Mouse (Mus musculus): ENCODE measurements at regions not wholly inside any gene's neighbourhood (a gene's known extent, or its start where the extent isn't known, plus 50 kb on each side); places are given as distances from the start of the nearest gene placed in this dataset.
A peak's percentile ranks its signal among the peaks of the same experiment; 100 is the strongest.

GRCm38 (mm10) chr5:91746077-91746476 lies 216.8 kb downstream of the Rchy1 start:
- DNase-seq, result no peak

- DNase-seq, result no peak
Measured at GRCm38 (mm10) chr5:91744389-91744788, 218.5 kb downstream of the Rchy1 start.

DNA sequence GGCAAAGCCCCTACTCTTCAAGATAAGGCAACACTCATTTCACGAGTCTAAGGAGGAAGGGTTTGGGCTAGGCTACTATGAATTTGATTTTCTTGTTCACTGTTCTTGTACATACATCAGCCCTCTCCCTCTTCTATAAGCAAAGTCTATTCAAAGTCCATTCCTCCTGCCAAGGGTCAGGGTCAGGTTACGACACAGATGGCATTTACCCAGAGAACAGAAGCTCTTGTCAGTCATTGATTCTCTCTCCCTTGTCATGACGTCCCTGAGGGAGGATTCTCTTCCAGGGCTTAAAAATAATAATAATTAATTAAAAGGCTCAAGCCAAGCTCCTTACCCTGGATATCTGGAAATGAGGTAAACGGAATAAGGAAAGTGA lies 222.7 kb downstream of the Rchy1 start:
- no peak for DNase-seq

DNA sequence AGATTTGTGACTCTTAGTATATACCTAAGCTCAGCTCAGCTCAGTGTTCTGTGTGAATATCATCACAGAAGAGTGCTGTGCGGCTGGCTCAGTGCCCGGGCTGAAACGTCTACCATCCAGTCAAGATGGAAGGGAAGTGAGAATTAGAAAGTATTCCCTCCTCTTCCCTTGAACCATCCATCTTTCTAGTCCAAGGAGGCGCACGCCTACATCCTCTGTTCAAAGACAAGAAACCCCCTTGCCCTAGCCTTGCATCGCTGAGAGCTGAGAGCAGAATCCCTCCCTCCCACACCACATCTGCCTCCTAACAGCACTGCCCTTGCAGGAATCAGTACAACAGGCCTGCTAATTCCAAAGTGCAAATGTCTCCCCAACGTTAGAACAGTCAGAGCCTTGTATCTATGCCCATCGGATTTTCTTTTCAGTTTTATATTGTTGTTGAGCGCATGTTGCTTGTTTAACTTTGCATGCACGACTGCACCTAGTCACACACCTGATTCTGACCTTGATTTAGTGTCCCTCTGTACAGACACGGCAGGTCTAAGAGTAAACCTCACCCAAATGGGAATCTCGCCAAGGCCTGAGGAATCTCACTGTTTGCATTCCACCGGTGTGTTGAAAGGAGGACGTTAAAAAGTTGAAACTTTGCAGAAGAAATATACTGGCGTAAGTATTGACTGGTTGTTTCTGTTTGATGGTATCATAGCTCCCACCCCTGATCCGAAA lies 222.2 kb downstream of the Parm1 start:
- no peak for DNase-seq

- DNase-seq, result no peak
Measured at GRCm38 (mm10) chr5:91732002-91732401, 214.6 kb downstream of the Parm1 start.

DNA sequence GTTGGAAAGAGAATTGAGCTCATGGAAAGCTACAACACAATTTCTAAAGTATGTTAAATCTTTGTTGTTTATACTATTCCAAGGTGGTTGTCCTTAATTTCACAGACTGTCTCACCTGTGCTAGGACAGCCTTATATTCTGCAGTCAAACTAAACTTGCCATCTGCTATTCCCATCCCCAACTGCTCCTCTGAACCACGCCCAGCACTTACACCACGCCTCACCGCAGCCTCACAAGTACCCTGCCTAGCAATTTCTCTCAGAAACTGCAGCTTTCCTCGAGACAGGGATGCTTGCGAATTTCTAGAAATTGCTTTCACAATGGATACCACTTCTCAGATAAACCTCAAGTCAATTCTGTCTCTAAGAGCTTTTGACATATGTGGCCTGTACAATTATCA lies 213.7 kb downstream of the Parm1 start:
- DNase-seq, result no peak

DNA sequence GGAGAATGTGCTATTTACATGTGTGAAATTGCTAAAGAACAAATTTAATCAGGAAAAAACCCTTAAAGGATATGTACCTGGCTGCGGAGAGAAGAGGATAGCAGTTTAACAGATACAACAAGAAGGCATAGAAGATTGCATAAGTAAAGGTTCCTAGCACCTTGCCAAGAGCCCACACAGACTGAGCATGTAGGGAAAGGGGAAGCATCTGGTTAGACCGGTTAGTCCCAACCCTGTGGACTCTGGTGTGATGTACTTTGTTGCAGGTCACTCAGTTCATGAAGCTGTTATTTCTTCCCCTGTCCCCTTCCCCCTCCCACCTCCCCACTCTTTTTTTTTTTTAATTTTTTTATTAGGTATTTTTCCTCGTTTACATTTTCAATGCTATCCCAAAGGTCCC lies 212.5 kb downstream of the Parm1 start:
- no peak for DNase-seq

DNA sequence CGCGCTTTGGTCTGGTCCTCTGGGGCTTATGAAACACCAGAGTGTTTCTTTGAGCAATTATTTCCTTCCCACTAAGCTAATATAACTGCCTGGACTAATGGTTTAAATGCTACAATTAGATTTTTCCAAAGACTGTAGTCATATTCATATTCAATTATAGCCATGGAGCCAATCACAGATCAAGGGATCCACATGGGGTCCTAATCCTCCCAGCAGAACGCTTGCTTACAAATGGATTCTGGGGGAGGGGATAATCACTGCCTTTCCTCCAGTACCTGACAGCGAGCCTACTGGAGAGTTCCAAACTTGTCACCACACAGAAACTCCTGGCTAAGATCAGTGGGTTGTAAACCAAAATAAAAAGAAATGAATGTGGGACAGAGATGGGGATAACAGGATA lies 212.0 kb downstream of the Parm1 start:
- DNase-seq, result no peak

DNA sequence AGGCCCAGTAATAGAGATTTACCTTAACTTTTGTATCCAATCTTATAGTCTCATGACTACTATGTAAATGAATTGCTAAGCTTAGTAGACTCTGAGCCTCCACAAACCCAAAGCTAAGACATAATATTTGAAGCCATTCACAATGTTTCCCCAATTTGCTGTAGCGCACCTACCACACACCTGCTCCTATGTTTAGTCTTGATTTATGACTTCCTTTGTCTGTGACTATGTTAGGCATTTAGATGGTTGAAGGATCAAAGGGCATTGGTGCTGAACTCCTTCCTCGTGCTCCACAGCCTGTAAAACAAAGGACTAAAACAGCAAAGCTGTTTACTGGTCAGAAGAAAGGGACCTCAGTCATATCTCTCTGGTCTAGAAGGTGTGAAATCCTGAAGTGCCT lies 210.0 kb downstream of the Parm1 start:
- no peak for DNase-seq

DNA sequence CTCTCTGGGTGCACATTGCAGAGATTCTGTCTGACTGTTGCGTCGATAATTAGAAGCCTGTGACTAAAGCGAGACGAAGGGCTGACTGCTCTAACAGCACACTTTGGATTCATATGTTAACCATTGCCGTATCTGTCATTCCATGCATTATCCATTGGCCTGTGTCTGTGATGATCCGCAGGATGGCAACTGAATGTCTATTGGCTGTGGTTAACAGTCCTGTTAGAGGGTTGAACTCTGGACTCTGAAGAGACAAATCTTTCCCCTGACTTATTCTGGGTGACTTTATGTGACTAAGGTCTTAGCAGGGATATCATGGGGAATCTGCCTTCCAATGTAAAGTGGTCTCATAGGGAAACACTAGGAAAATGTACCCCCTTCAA lies 208.7 kb downstream of the Parm1 start:
- DNase-seq, result no peak

- no peak for DNase-seq
Measured at GRCm38 (mm10) chr5:91725380-91726117, 208.1 kb downstream of the Parm1 start.

- no peak for DNase-seq
Measured at GRCm38 (mm10) chr5:91724881-91725280, 207.5 kb downstream of the Parm1 start.

GRCm38 (mm10) chr5:91723416-91723815 lies 206.0 kb downstream of the Parm1 start:
- DNase-seq, result no peak

- no peak for DNase-seq
Measured at GRCm38 (mm10) chr5:91722982-91723381, 205.6 kb downstream of the Parm1 start.

DNA sequence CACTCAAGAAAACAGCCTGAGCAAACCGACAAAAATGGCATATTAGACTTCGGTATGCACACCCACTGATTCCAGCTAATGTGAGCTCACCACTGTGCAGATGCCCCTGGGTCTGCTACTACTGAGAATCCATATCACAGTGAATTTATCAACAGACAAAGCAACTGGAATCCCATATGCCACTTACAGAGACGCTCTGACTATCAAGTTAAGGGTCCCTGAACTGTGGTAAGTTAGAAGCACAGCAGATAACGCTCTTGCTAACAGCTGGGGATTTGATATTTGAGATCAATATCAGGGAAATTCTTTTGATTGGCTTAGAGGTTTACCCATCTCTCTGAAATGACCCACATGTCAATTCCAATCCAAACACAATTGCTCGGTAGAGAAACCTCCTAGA lies 205.0 kb downstream of the Parm1 start:
- no peak for DNase-seq

DNA sequence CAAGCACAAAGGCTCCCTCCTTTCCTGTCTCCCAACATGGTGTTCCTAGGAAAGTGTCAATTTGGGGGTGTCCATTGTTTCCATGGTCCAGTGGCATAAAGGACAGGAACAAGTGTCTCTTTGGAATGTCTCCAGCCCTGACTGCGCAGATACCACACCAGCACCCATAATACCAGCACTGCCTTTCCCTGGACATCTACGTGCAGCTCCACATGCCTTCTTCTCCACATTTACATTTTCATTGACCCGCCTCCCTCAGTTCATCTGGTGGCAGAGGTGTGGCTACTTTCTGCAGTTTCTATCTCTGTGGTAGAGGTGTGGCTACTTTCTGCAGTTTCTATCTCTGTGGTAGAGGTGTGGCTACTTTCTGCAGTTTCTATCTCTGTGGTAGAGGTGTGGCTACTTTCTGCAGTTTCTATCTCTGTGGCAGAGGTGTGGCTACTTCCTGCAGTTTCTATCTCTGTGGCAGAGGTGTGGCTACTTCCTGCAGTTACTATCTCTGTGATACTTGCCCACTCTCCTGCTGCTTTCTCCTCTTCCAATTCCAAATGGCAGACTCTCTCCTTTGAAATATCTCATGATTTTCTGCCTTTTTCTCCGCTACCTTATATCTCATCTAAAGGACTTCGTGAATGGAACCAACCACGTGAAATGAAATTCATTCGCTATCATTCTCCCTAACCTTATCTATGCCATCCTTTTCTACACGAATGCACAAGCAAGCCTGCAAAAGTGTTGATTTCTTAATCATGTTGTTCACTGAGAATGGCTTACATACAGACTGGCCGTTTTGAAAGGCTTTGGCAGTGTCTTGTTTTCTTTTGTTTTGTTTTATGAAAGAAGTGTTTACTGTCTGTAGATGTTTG lies 204.0 kb downstream of the Parm1 start:
- no peak for DNase-seq

- no peak for DNase-seq
Measured at GRCm38 (mm10) chr5:91713020-91713419, 195.6 kb downstream of the Parm1 start.

DNA sequence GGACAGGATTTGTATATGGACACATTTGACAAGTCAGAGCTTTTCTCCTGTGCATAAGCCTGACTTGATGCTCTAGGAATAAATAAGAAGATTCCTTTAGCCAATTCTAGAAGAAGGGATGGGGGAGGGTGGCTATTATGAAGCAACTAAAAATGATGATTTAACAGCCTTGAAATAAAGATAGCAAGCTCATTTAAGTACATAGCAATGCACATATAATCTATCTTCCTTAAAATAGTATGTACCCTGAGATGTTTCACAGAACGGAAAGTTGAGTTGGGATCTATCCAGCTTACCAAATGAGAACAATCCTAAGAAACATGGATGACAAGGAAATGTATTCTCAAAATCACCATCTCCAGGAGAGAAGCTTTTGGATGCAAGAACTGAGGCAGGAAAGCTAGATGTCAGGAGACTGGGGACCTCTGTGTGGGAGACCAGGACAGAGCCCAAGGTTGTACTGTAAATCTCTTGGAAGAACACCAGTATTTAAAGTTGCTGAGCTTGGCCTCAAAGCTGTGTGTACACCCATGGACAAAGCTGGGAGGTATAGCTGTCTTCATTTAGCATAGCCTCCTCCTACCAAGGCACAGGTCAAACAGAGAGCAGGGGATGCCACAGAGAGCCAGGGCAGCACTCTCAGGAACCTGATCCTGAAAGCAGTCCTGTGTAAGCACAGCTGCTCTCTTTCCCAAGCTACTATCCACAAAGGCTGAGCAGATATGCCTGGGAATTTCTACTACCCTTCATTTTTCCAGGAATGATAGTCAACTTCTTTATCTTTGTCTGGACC lies 192.3 kb downstream of the Parm1 start:
- DNase-seq, result no peak

- no peak for DNase-seq
Measured at GRCm38 (mm10) chr5:91708149-91708548, 190.7 kb downstream of the Parm1 start.

- DNase-seq, result no peak
Measured at GRCm38 (mm10) chr5:91697075-91697474, 179.7 kb downstream of the Parm1 start.

DNA sequence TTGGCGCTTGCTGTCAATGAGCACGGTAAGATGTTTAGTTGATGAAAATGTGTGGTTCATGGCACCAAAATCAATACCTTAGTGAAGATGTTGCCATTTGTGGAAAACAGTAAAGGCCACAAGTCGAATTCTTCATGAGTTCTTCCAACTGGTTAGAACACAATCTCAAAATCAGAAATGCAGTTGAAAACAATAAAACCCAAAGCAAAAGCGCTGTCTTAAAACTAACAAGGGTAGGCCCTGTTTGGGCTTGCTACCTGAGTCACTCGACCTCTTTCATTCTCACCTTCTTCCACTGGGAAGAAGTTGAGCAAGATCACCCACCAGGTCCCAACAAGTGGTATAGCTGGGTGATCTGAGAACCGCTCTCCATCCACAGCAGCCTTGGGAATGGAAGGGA lies 179.1 kb downstream of the Parm1 start:
- DNase-seq, result no peak

GRCm38 (mm10) chr5:91695632-91696031 lies 178.2 kb downstream of the Parm1 start:
- DNase-seq, result no peak

GRCm38 (mm10) chr5:91693277-91693676 lies 175.9 kb downstream of the Parm1 start:
- peak in 1 of 2 experiments; percentile 2 for DNase-seq
